Mouse (Mus musculus) CH12.LX (cell line): ENCODE data around the gene Taf1c.

ENCODE experiments used
- CHD2 ChIP-seq: IDR thresholded peaks from 2 replicates; pipeline ENCODE4 v1.6.1; 2011; ENCODE audit warnings: low read length, improper control_type of control experiment
- E2F4 ChIP-seq: IDR thresholded peaks from 2 replicates; pipeline ENCODE4 v1.6.1; 2011; ENCODE audit warnings: low read depth, low read length, improper control_type of control experiment; ENCODE audit not compliant: insufficient replicate concordance
- ETS1 ChIP-seq: conservative IDR thresholded peaks from 2 replicates; pipeline ENCODE4 v1.6.1; 2012; ENCODE audit warnings: low read depth, mild to moderate bottlenecking, inconsistent platforms, low read length, improper control_type of control experiment, moderate library complexity
- GABPA ChIP-seq: IDR thresholded peaks from 2 replicates; pipeline ENCODE4 v1.6.1; 2012; ENCODE audit warnings: low read depth, low read length, improper control_type of control experiment, inconsistent platforms; ENCODE audit not compliant: insufficient replicate concordance
- JUND ChIP-seq: conservative IDR thresholded peaks from 2 replicates; pipeline ENCODE4 v1.6.1; 2011; ENCODE audit warnings: low read depth, low read length, improper control_type of control experiment
- NRF1 ChIP-seq: IDR thresholded peaks from 2 replicates; pipeline ENCODE4 v1.6.1; 2014; ENCODE audit warnings: low read depth, mild to moderate bottlenecking, inconsistent platforms, low read length, improper control_type of control experiment, moderate library complexity
- POLR2AphosphoS2 ChIP-seq: IDR thresholded peaks from 2 replicates; pipeline ENCODE4 v1.6.1; 2011; ENCODE audit warnings: low read depth, low read length, improper control_type of control experiment
- RAD21 ChIP-seq: IDR thresholded peaks from 2 replicates; pipeline ENCODE4 v1.6.1; 2011; ENCODE audit warnings: low read depth, mild to moderate bottlenecking, low read length, improper control_type of control experiment, moderate library complexity
- SIN3A ChIP-seq: IDR thresholded peaks from 2 replicates; pipeline ENCODE4 v1.6.1; 2012; ENCODE audit warnings: low read length, improper control_type of control experiment, inconsistent platforms
- SMC3 ChIP-seq: IDR thresholded peaks from 2 replicates; pipeline ENCODE4 v1.6.1; 2011; ENCODE audit warnings: low read depth, low read length, improper control_type of control experiment
- TCF12 ChIP-seq: IDR thresholded peaks from 2 replicates; pipeline ENCODE4 v1.6.1; 2014; ENCODE audit warnings: low read depth, mild to moderate bottlenecking, inconsistent platforms, low read length, improper control_type of control experiment
- UBTF ChIP-seq: IDR thresholded peaks from 2 replicates; pipeline ENCODE4 v1.6.1; 2012; ENCODE audit warnings: low read depth, mild to moderate bottlenecking, inconsistent platforms, low read length, improper control_type of control experiment, moderate library complexity
- USF1 ChIP-seq: IDR thresholded peaks from 2 replicates; pipeline ENCODE4 v1.6.1; 2014; ENCODE audit warnings: low read depth, mild to moderate bottlenecking, inconsistent platforms, low read length, improper control_type of control experiment

DNA sequence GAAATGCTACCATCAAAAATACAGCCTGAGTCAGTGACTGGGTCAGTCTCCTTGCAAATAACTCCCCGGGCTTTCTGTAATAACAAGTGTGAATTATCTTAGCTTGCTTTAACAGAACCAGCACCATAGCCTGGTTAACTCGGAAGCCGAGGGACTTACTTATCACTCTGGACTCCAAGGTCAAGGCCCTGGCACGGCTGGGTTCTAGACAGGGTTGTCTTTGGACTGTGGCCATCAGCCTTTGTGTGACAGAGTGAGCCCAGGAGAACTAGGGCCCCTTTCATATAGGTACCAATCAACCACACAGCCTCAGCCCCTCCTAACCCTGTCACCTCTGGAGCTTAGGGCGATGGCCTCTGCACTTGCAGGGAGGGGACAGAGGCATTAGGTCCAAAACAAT is 36.0 kb upstream of the Taf1c start:
- TF ChIP-seq ETS1 (no peak), E2F4 (no peak), RAD21 (no peak), UBTF (no peak), TCF12 (no peak), CHD2 (no peak), JUND (no peak), USF1 (no peak), NRF1 (no peak), POLR2AphosphoS2 (no peak), SIN3A (no peak), GABPA (no peak), SMC3 (no peak)
